28 mouse cellular contexts compared by ENCODE assay signal in the genomic region with DNA sequence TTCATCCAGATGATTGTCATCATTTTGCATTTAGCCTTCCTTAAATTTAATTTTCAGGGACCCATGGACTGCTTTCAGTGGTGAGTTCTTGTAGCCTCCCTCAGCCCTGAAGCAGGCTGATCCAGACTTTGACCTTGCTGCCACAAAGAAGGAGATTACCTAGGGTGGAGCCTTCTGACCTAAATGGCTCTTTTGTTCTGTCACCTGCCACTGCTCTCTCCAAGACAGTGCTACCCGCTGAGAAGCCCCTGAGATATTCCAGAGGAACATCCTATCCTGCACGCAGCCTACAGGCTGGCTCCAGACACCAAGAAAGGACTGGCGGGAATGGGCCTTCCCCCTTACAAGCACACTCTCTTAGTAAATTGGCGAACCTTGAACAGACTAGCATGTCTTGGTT. TPM values are rescaled to one million over a fixed set of nuclear protein-coding genes. Genes with fewer than 3 reads are reported as not detected.
"Had no signal": no experiment of that assay in that cellular context is flagged by ENCODE, and none has a peak within 500 bp of the region (broad histone marks: within the 10 kb centered on the region; RNA-seq: fewer than 3 reads in every experiment).

No protein-coding gene starts in this region.

- H3K4me2 ChIP-seq: kidney, embryonic 15.5 days; liver, embryonic 11.5 days; lung, embryonic 15.5 days; stomach, embryonic 15.5 days had no signal

- H3K36me3 ChIP-seq: kidney, embryonic 15.5 days; lung, embryonic 15.5 days; midbrain, embryonic 10.5 days; stomach, embryonic 15.5 days had no signal

- H3K4me3 ChIP-seq: kidney, embryonic 15.5 days; layer of hippocampus, adult 2 months; left cerebral cortex, adult 2 months; lung, embryonic 15.5 days; megakaryocyte, embryonic 14.5 days; midbrain, embryonic 10.5 days; stomach, embryonic 15.5 days had no signal

- H3K27me3 ChIP-seq: kidney, embryonic 15.5 days; lung, embryonic 15.5 days; megakaryocyte, embryonic 14.5 days; stomach, embryonic 15.5 days had no signal

- H3K9me3 ChIP-seq: kidney, embryonic 15.5 days; lung, embryonic 15.5 days; midbrain, embryonic 10.5 days; stomach, embryonic 15.5 days had no signal

- DNase-seq: kidney, postnatal 10 days; kidney, postnatal 4 days; layer of hippocampus, postnatal 36 days; lung, adult 18-20 months; lung, postnatal 10 days; lung, postnatal 36 days; midbrain, embryonic 14.5 days; right cerebral cortex, adult 18-20 months; right cerebral cortex, postnatal 14 days; spleen, adult 18-20 months; thymus, postnatal 4 days had no signal

- H3K27ac ChIP-seq: kidney, embryonic 15.5 days; layer of hippocampus, adult 2 months; left cerebral cortex, adult 2 months; liver, embryonic 14.5 days; lung, embryonic 15.5 days; midbrain, embryonic 10.5 days; stomach, embryonic 15.5 days had no signal

- H3K9ac ChIP-seq: kidney, embryonic 15.5 days; liver, embryonic 14.5 days; lung, embryonic 15.5 days; stomach, embryonic 15.5 days had no signal

- H3K4me1 ChIP-seq: kidney, embryonic 15.5 days; lung, embryonic 15.5 days; megakaryocyte, embryonic 14.5 days; midbrain, embryonic 10.5 days; stomach, embryonic 15.5 days had no signal

RNA-seq across cellular contexts. Expression of gene Hsd3b2, which starts 10.0 kb away (rescaled TPM):
- total RNA-seq: midbrain, postnatal 0 days had no signal
- polyA plus RNA-seq: limb, embryonic 14.5 days; liver, embryonic 11.5 days; midbrain, embryonic 10.5 days; midbrain, embryonic 14.5 days; midbrain, postnatal 0 days; neural tube, embryonic 11.5 days; neural tube, embryonic 14.5 days had no signal

RNA-seq across cellular contexts. Expression of gene Hsd3b3, which starts 28.6 kb away (rescaled TPM):
- total RNA-seq: layer of hippocampus, adult 2 months; layer of hippocampus, postnatal 10 days; layer of hippocampus, postnatal 36 days; left cerebral cortex, adult 2 months; left cerebral cortex, postnatal 10 days; left cerebral cortex, postnatal 36 days; midbrain, postnatal 0 days had no signal
- polyA plus RNA-seq: limb, embryonic 11.5 days; liver, embryonic 11.5 days; lung, embryonic 15.5 days; neural tube, embryonic 11.5 days had no signal
